Mouse (Mus musculus) lung, postnatal 0 days (tissue): ENCODE measurements at regions not wholly inside any gene's neighbourhood (a gene's known extent, or its start where the extent isn't known, plus 50 kb on each side); places are given as distances from the start of the nearest gene placed in this dataset.

Source experiments
- CTCF ChIP-seq: IDR thresholded peaks from 2 replicates; pipeline ENCODE4 v1.5.1; 2016; ENCODE audit warnings: antibody characterized with exemption, mild to moderate bottlenecking
- EP300 ChIP-seq: IDR thresholded peaks from 2 replicates; pipeline ENCODE4 v1.6.1; 2016; ENCODE audit warnings: antibody characterized with exemption, mild to moderate bottlenecking, control low read depth

GRCm38 (mm10) chr11:24983060-24983629 is 905.3 kb downstream of the Bcl11a start:
- TF ChIP-seq CTCF (no peak), EP300 (no peak)
